Mouse (Mus musculus) CH12.LX (cell line): ENCODE results near the gene Itgam. TPM values are rescaled to one million over a fixed set of nuclear protein-coding genes. Genes with fewer than 3 reads are reported as not detected.

ENCODE experiments used
- DNase-seq: peaks from one replicate; pipeline ENCODE4 v3.0.0-alpha.2; 2013; ENCODE audit errors: extremely low read depth
- H3K27ac ChIP-seq: 2 replicates; pipeline ENCODE4 v1.5.1; 2012; ENCODE audit warnings: low read depth, mild to moderate bottlenecking, control low read depth, moderate library complexity; ENCODE audit not compliant: insufficient read depth
- H3K27me3 ChIP-seq: replicated peaks from 2 replicates; pipeline ENCODE3; 2012; ENCODE audit warnings: inconsistent platforms
- H3K36me3 ChIP-seq, 2 experiments: replicated peaks in 1 of 2; 2 replicates each; pipeline versions ENCODE3 to v1.6.1; 2012; ENCODE audit warnings: inconsistent platforms in 1 of 2, low read length in 1 of 2, mild to moderate bottlenecking in 1 of 2, mixed read lengths in 1 of 2, moderate library complexity in 1 of 2; ENCODE audit not compliant: control insufficient read depth in 1 of 2, insufficient read depth in 1 of 2
- H3K4me1 ChIP-seq, 2 experiments: 2 replicates each; pipeline ENCODE4 v1.6.1; 2012; ENCODE audit warnings: inconsistent platforms in 1 of 2, moderate library complexity in 1 of 2; ENCODE audit not compliant: insufficient read depth in 2 of 2, control insufficient read depth in 1 of 2
- H3K4me2 ChIP-seq: 2 replicates; pipeline ENCODE4 v1.6.1; 2012; ENCODE audit warnings: low read depth, mild to moderate bottlenecking, control low read depth; ENCODE audit not compliant: poor library complexity, insufficient read depth, severe bottlenecking
- H3K4me3 ChIP-seq, 3 experiments: fragments of 150-350 bp in 1 of 3; sonication (generic) in 1 of 3; replicated peaks in 1 of 3; 2 replicates each; pipeline versions ENCODE3 to v1.5.1; 2011 to 2012; ENCODE audit warnings: low read depth in 2 of 3, low read length in 2 of 3, mild to moderate bottlenecking in 2 of 3, moderate library complexity in 2 of 3, control low read depth in 1 of 3, improper control_type of control experiment in 1 of 3, inconsistent platforms in 1 of 3, mixed read lengths in 1 of 3; ENCODE audit not compliant: poor library complexity in 1 of 3
- H3K79me2 ChIP-seq: replicated peaks from 2 replicates; pipeline ENCODE4 v1.6.1; 2012; ENCODE audit warnings: mild to moderate bottlenecking, moderate library complexity; ENCODE audit not compliant: control insufficient read depth, poor library complexity, insufficient read depth, severe bottlenecking; ENCODE audit errors: extremely low read depth
- H3K9ac ChIP-seq: 2 replicates; pipeline ENCODE4 v1.6.1; 2012; ENCODE audit warnings: low read depth, mild to moderate bottlenecking, control low read depth, moderate library complexity; ENCODE audit not compliant: insufficient read depth
- H3K9me3 ChIP-seq: replicated peaks from 2 replicates; pipeline ENCODE3; 2012; ENCODE audit warnings: low read length, inconsistent platforms, mixed read lengths
- CHD2 ChIP-seq: IDR thresholded peaks from 2 replicates; pipeline ENCODE4 v1.6.1; 2011; ENCODE audit warnings: low read length, improper control_type of control experiment
- ELF1 ChIP-seq: IDR thresholded peaks from 2 replicates; pipeline ENCODE4 v1.6.1; 2014; ENCODE audit warnings: low read depth, mild to moderate bottlenecking, inconsistent platforms, low read length, improper control_type of control experiment
- EP300 ChIP-seq: IDR thresholded peaks from 2 replicates; pipeline ENCODE4 v1.6.1; 2011; ENCODE audit warnings: low read length, improper control_type of control experiment
- GABPA ChIP-seq: IDR thresholded peaks from 2 replicates; pipeline ENCODE4 v1.6.1; 2012; ENCODE audit warnings: low read depth, low read length, improper control_type of control experiment, inconsistent platforms; ENCODE audit not compliant: insufficient replicate concordance
- HCFC1 ChIP-seq: IDR thresholded peaks from 2 replicates; pipeline ENCODE4 v1.6.1; 2012; ENCODE audit warnings: low read depth, mild to moderate bottlenecking, inconsistent platforms, low read length, improper control_type of control experiment
- JUN ChIP-seq: IDR thresholded peaks from 2 replicates; pipeline ENCODE4 v1.6.1; 2011; ENCODE audit warnings: low read depth, mild to moderate bottlenecking, low read length, improper control_type of control experiment, moderate library complexity; ENCODE audit not compliant: insufficient read depth
- MAFK ChIP-seq: IDR thresholded peaks from 2 replicates; pipeline ENCODE4 v1.6.1; 2011; ENCODE audit warnings: low read length, improper control_type of control experiment; ENCODE audit not compliant: insufficient replicate concordance
- MAX ChIP-seq: IDR thresholded peaks from 2 replicates; pipeline ENCODE4 v1.6.1; 2011; ENCODE audit warnings: low read length, improper control_type of control experiment
- MYC ChIP-seq: IDR thresholded peaks from 2 replicates; pipeline ENCODE4 v1.6.1; 2011; ENCODE audit warnings: low read depth, mild to moderate bottlenecking, improper control_type of control experiment, low read length
- NELFE ChIP-seq: IDR thresholded peaks from 2 replicates; pipeline ENCODE4 v1.6.1; 2011; ENCODE audit warnings: low read depth, low read length, improper control_type of control experiment
- RAD21 ChIP-seq: IDR thresholded peaks from 2 replicates; pipeline ENCODE4 v1.6.1; 2011; ENCODE audit warnings: low read depth, mild to moderate bottlenecking, low read length, improper control_type of control experiment, moderate library complexity
- RCOR1 ChIP-seq: conservative IDR thresholded peaks from 2 replicates; pipeline ENCODE4 v1.6.1; 2012; ENCODE audit warnings: low read depth, mild to moderate bottlenecking, inconsistent platforms, low read length, improper control_type of control experiment
- TCF12 ChIP-seq: IDR thresholded peaks from 2 replicates; pipeline ENCODE4 v1.6.1; 2014; ENCODE audit warnings: low read depth, mild to moderate bottlenecking, inconsistent platforms, low read length, improper control_type of control experiment
- USF2 ChIP-seq: conservative IDR thresholded peaks from 2 replicates; pipeline ENCODE4 v1.6.1; 2011; ENCODE audit warnings: low read depth, low read length, improper control_type of control experiment
- ZKSCAN1 ChIP-seq: IDR thresholded peaks from 2 replicates; pipeline ENCODE4 v1.6.1; 2012; ENCODE audit warnings: low read depth, inconsistent platforms, low read length, improper control_type of control experiment, borderline replicate concordance
- ZMIZ1 ChIP-seq: IDR thresholded peaks from 2 replicates; pipeline ENCODE4 v1.6.1; 2012; ENCODE audit warnings: low read depth, mild to moderate bottlenecking, inconsistent platforms, low read length, improper control_type of control experiment
- dilution Hi-C: fragments of 300-500 bp; cut with MboI; formaldehyde crosslinking; loops from 2 replicates; pipeline ENCODE4 v1.14.3; 2020; ENCODE audit warnings: low sequenced_read_pairs; ENCODE audit not compliant: extremely low pct_unique_long_range_greater_than_20kb, extremely low pct_ligation_motif_present
- in situ Hi-C: fragments of 300-500 bp; cut with MboI; formaldehyde crosslinking; loops from 3 replicates; pipeline ENCODE4 v1.14.3; 2019; ENCODE audit warnings: low sequenced_read_pairs, low pct_ligation_motif_present, low pct_unique_long_range_greater_than_20kb, mixed read lengths
- polyA plus RNA-seq: library from polyadenylated mRNA; unstranded; fragments of >175 nt; gene quantifications from 2 replicates; pipeline ENCODE4 v1.2.1, GENCODE M21; 2012; ENCODE audit warnings: low read depth; ENCODE audit not compliant: insufficient read length
- total RNA-seq, 2 experiments: library from RNA; depleted of rRNA; stranded (reverse); fragments of 300-350 nt in 1 of 2; fragments of >200 nt in 1 of 2; gene quantifications; 2 replicates each; pipeline ENCODE4 v1.2.3; 2012 to 2014

Gene Itgam
- total and polyA plus RNA-seq, 3 experiments = 0.13 to 1.1 (median 0.48) TPM

- Histone ChIP-seq H3K4me1 (peaks cover 0 to 10% of the 10 kb centered on the region in 2 experiments; a peak in 2 of 4 replicates), H3K36me3 (no peaks in the 10 kb centered on the region), H3K27me3 (peaks cover 4% of the 10 kb centered on the region), H3K4me2 (no peak overlapping the region), H3K9ac (no peak overlapping the region), H3K79me2 (no peaks in the 10 kb centered on the region), H3K4me3 (no peak overlapping the region), H3K27ac (no peak overlapping the region), H3K9me3 (no peaks in the 10 kb centered on the region)
- DNase-seq = no peak
- no peak for TF ChIP-seq CHD2
- TF ChIP-seq TCF12 = no peak
- TF ChIP-seq EP300 = no peak
- dilution Hi-C loops (no loop called here), in situ Hi-C loops (no loop called here)
These were observed 77.2 kb downstream of the Itgam start for GRCm38 (mm10) chr7:128139611-128140010.

GRCm38 (mm10) chr7:128150970-128151369 is 88.5 kb downstream of the Itgam start:
- Histone ChIP-seq H3K36me3 (no peaks in the 10 kb centered on the region), H3K4me3 (no peak overlapping the region), H3K27me3 (peaks cover 8% of the 10 kb centered on the region), H3K9ac (no peak overlapping the region), H3K79me2 (no peaks in the 10 kb centered on the region), H3K27ac (no peak overlapping the region), H3K4me1 (no peaks in the 10 kb centered on the region), H3K4me2 (no peak overlapping the region), H3K9me3 (no peaks in the 10 kb centered on the region)
- in situ Hi-C loops = no loop called here
- dilution Hi-C loops = no loop called here
- no peak for DNase-seq
- TF ChIP-seq MAX (no peak), MAFK (no peak), USF2 (no peak), ELF1 (no peak), RAD21 (no peak), NELFE (no peak), RCOR1 (no peak), GABPA (no peak), JUN (no peak), EP300 (no peak), ZKSCAN1 (no peak), TCF12 (no peak), CHD2 (no peak), MYC (no peak), ZMIZ1 (no peak), HCFC1 (no peak)
